Mouse (Mus musculus) granulocyte monocyte progenitor cell, adult 5-6 weeks (primary cell): ENCODE results near the gene Olfr1008. TPM values are rescaled to one million over a fixed set of nuclear protein-coding genes. Genes with fewer than 3 reads are reported as not detected.
A peak's percentile ranks its signal among the peaks of the same experiment; 100 is the strongest.
"Not testable (repeated sequence)": the region's sequence is repeated elsewhere in the genome, so short reads cannot be mapped to it uniquely, and the experiment has no call there.

Experiments
- ATAC-seq: replicated peaks from 2 replicates; pipeline ENCODE4 v1.8.0; 2016; ENCODE audit warnings: mild to moderate bottlenecking, moderate TSS enrichment, inconsistent platforms; ENCODE audit not compliant: poor library complexity, severe bottlenecking
- total RNA-seq, 2 experiments: library from RNA; stranded (forward) in 1 of 2; stranded (reverse) in 1 of 2; fragments of 200-712, 200-1000 nt in 1 of 2; fragments of >200 nt in 1 of 2; fragmentation: Nextera tagmentation in 1 of 2; gene quantifications; 2 replicates each; pipeline ENCODE4 v1.2.3; 2014 to 2017

The Olfr1008 gene
- total RNA-seq (2014; fragmentation: Nextera tagmentation): not detected in 2 replicates
- not detected in 2 replicates for total RNA-seq (2017)

DNA sequence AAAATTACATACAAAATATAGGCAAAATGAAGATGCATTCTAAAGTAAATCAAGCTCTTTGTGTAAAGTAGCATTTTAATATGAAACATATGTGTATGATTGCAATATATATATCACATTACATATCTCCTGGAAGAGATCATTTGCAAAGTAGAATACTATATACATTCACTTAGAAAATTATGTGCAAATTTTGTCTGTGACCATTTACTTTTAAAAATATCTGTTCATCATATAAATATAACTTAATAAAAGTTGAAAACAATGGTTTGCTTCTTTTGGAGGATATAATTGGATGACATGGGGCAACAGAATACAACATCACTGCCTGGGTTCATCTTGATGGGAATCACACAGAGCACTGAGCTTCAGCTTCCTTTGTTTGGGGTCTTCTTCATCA, at the start of gene Olfr1008:
TSS of gene Olfr1008 (plus strand) at position 301 of the 400 bp plus-strand sequence.
- ATAC-seq: no peak

DNA sequence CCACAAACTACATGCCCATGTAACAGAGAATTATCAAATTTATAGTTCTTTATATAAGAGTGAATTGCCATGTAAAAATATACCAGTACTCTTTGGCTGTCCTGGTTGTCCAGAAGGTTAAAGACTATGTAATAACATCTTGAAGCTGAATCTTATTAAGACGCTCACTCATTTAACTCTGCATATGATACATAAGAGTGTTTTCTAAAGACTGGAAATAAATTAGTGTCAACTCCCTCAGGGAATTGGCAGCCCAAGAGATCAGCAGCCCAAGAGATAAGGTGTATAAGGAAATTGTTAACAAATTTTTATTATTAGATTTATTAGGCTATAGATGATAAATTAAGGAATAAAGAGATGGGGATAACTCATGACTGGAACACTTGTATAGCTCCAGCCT, 38.6 kb upstream of the Olfr1008 start, which contains the start of gene Olfr1002:
TSS of gene Olfr1002 (minus strand) at position 101 of the 400 bp plus-strand sequence.
- no peak for ATAC-seq

DNA sequence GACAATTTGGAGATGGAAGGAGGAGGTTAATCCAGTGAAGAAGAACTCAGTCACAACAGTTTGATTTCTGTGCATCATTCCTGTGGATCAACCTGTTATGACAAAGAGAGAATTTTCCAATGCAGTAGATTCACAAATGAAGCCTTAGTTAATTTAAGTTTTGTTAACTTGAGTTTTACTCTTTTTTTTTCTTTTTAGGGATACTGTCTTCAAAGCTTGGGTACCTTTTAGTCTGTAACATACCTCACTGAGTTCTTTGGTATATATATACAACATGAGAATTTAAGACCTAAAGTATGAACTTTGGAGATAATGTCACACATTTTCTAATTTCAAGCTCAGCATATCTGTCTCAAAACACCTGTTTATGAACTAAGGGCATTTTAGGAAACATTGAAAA, 24.9 kb upstream of the Olfr1008 start, which contains the start of gene Olfr154:
TSS of gene Olfr154 (minus strand) at position 101 of the 400 bp plus-strand sequence.
- ATAC-seq: not testable (repeated sequence)

DNA sequence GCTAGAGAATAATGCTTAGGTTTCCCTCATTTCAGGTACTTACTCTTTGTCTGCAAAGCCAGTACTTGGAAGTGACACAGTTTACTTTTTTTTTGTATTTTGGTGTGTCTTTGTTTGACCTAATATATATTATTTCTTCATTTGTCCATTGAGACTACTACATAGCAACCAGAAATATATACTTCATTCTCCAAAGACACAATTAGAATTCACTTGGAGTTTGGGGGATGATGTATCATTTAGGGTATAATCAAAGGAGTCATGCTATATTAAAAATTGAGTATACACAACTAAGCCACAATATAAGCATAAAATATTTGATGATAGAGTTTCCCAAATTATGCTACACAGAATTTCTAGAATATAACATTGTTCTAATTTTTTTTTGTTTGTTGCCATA, 10.6 kb upstream of the Olfr1008 start, which contains the start of gene Olfr1006:
TSS of gene Olfr1006 (minus strand) at position 101 of the 400 bp plus-strand sequence.
- no peak for ATAC-seq

- not testable (repeated sequence) for ATAC-seq
These were observed 21.4 kb downstream of the Olfr1008 start for GRCm38 (mm10) chr2:85710680-85711079.

DNA sequence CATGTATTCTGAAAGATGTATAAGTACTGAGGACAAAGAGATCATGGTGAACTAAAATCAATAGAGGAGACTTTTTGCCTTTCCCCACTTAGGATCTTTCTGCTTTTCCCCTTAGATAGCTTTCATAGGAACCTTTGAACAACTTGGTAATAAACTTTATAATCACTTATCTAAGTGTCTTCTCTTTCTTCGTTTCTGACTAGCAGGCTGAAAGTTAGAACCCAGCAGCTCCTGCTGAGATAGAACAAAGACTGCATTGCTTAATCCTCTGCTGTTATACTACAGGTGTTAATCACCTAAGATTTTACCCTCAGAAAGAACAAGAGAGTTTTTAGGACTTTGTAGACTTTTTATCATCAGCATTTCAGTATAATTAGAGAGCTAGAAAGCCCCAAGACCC, 21.9 kb downstream of the Olfr1008 start:
- no peak for ATAC-seq

- ATAC-seq: no peak
These were observed 25.9 kb downstream of the Olfr1008 start, which contains the start of gene Olfr1009 for GRCm38 (mm10) chr2:85715119-85715518. TSS of gene Olfr1009 (plus strand) at chr2:85715419.

DNA sequence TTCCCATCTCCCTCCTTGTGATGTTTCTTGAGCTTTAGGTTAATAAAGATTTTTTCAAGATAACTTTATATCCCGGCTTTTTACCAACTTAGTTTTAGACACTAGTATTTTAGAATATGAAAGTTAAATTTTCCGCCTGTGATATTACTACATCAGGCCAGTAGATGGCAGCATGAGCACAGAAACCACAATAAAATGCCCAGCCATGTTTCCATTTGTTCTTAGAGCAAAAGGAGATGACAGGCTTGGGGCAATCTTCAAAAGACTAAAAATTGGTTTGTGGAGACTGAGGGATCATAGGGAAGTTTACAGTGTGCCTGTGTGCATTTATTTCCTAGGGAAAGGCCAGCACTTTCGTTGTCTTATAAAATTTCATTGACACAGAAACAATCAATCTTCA, 36.6 kb downstream of the Olfr1008 start:
- ATAC-seq: peak; percentile 79

Other genes with a start within 250 kb of the Olfr1008 start
- not detected in 2 replicates for gene Olfr995, start 245.8 kb upstream of the Olfr1008 start, total RNA-seq (2014; fragmentation: Nextera tagmentation)
- not detected in 2 replicates for gene Olfr995, start 245.8 kb upstream of the Olfr1008 start, total RNA-seq (2017)
- not detected in 2 replicates for gene 4833423E24Rik, start 170.4 kb upstream of the Olfr1008 start, total RNA-seq (2014; fragmentation: Nextera tagmentation)
- not detected in 2 replicates for gene 4833423E24Rik, start 170.4 kb upstream of the Olfr1008 start, total RNA-seq (2017)
- not detected in 2 replicates for gene Olfr996, start 110.2 kb upstream of the Olfr1008 start, total RNA-seq (2014; fragmentation: Nextera tagmentation)
- not detected in 2 replicates for gene Olfr996, start 110.2 kb upstream of the Olfr1008 start, total RNA-seq (2017)
- not detected in 2 replicates for gene Olfr998, start 100.5 kb upstream of the Olfr1008 start, total RNA-seq (2014; fragmentation: Nextera tagmentation)
- gene Olfr998, start 100.5 kb upstream of the Olfr1008 start, total RNA-seq (2017): not detected in 2 replicates
- gene Olfr1000, start 77.5 kb upstream of the Olfr1008 start, total RNA-seq (2014; fragmentation: Nextera tagmentation): not detected in 2 replicates
- not detected in 2 replicates for gene Olfr1000, start 77.5 kb upstream of the Olfr1008 start, total RNA-seq (2017)
- not detected in 2 replicates for gene Olfr1002, start 38.7 kb upstream of the Olfr1008 start, total RNA-seq (2014; fragmentation: Nextera tagmentation)
- gene Olfr1002, start 38.7 kb upstream of the Olfr1008 start, total RNA-seq (2017): not detected in 2 replicates
- not detected in 2 replicates for gene Olfr154, start 25.0 kb upstream of the Olfr1008 start, total RNA-seq (2014; fragmentation: Nextera tagmentation)
- gene Olfr154, start 25.0 kb upstream of the Olfr1008 start, total RNA-seq (2017): not detected in 2 replicates
- gene Olfr1006, start 10.7 kb upstream of the Olfr1008 start, total RNA-seq (2014; fragmentation: Nextera tagmentation): not detected in 2 replicates
- gene Olfr1006, start 10.7 kb upstream of the Olfr1008 start, total RNA-seq (2017): not detected in 2 replicates
- not detected in 2 replicates for gene Olfr1009, start 26.0 kb downstream of the Olfr1008 start, total RNA-seq (2014; fragmentation: Nextera tagmentation)
- not detected in 2 replicates for gene Olfr1009, start 26.0 kb downstream of the Olfr1008 start, total RNA-seq (2017)
- gene Olfr1012, start 73.3 kb downstream of the Olfr1008 start, total RNA-seq (2014; fragmentation: Nextera tagmentation): not detected in 2 replicates
- not detected in 2 replicates for gene Olfr1012, start 73.3 kb downstream of the Olfr1008 start, total RNA-seq (2017)
- not detected in 2 replicates for gene Olfr1013, start 77.7 kb downstream of the Olfr1008 start, total RNA-seq (2014; fragmentation: Nextera tagmentation)
- not detected in 2 replicates for gene Olfr1013, start 77.7 kb downstream of the Olfr1008 start, total RNA-seq (2017)
- not detected in 2 replicates for gene Olfr1014, start 83.3 kb downstream of the Olfr1008 start, total RNA-seq (2014; fragmentation: Nextera tagmentation)
- not detected in 2 replicates for gene Olfr1014, start 83.3 kb downstream of the Olfr1008 start, total RNA-seq (2017)
- gene Olfr1015, start 92.6 kb downstream of the Olfr1008 start, total RNA-seq (2014; fragmentation: Nextera tagmentation): not detected in 2 replicates
- gene Olfr1015, start 92.6 kb downstream of the Olfr1008 start, total RNA-seq (2017): not detected in 2 replicates
- gene Olfr1016, start 113.1 kb downstream of the Olfr1008 start, total RNA-seq (2014; fragmentation: Nextera tagmentation): not detected in 2 replicates
- gene Olfr1016, start 113.1 kb downstream of the Olfr1008 start, total RNA-seq (2017): not detected in 2 replicates
- gene Olfr1018, start 129.0 kb downstream of the Olfr1008 start, total RNA-seq (2014; fragmentation: Nextera tagmentation): not detected in 2 replicates
- gene Olfr1018, start 129.0 kb downstream of the Olfr1008 start, total RNA-seq (2017): not detected in 2 replicates
- gene Olfr1019, start 156.1 kb downstream of the Olfr1008 start, total RNA-seq (2014; fragmentation: Nextera tagmentation): not detected in 2 replicates
- gene Olfr1019, start 156.1 kb downstream of the Olfr1008 start, total RNA-seq (2017): not detected in 2 replicates
- gene Olfr1020, start 157.6 kb downstream of the Olfr1008 start, total RNA-seq (2014; fragmentation: Nextera tagmentation): not detected in 2 replicates
- not detected in 2 replicates for gene Olfr1020, start 157.6 kb downstream of the Olfr1008 start, total RNA-seq (2017)
- gene Olfr1022, start 179.2 kb downstream of the Olfr1008 start, total RNA-seq (2014; fragmentation: Nextera tagmentation): not detected in 2 replicates
- gene Olfr1022, start 179.2 kb downstream of the Olfr1008 start, total RNA-seq (2017): not detected in 2 replicates
- not detected in 2 replicates for gene Olfr1023, start 196.2 kb downstream of the Olfr1008 start, total RNA-seq (2014; fragmentation: Nextera tagmentation)
- not detected in 2 replicates for gene Olfr1023, start 196.2 kb downstream of the Olfr1008 start, total RNA-seq (2017)
- not detected in 2 replicates for gene Olfr1024, start 215.6 kb downstream of the Olfr1008 start, total RNA-seq (2014; fragmentation: Nextera tagmentation)
- gene Olfr1024, start 215.6 kb downstream of the Olfr1008 start, total RNA-seq (2017): not detected in 2 replicates
- not detected in 2 replicates for gene Olfr1025-ps1, start 225.8 kb downstream of the Olfr1008 start, total RNA-seq (2014; fragmentation: Nextera tagmentation)
- not detected in 2 replicates for gene Olfr1025-ps1, start 225.8 kb downstream of the Olfr1008 start, total RNA-seq (2017)
- gene Olfr1026, start 232.1 kb downstream of the Olfr1008 start, total RNA-seq (2014; fragmentation: Nextera tagmentation): not detected in 2 replicates
- gene Olfr1026, start 232.1 kb downstream of the Olfr1008 start, total RNA-seq (2017): not detected in 2 replicates